Mouse (Mus musculus) c-Kit-negative CD71-positive TER-119-positive erythroid progenitor cells, embryonic 14.5 days (primary cell): ENCODE measurements around the gene Fam89b.

Source experiments
- DNase-seq: peaks from one replicate; pipeline ENCODE4 v3.0.0-alpha.2; 2013; ENCODE audit warnings: low read depth, low spot score

Gene Fam89b

DNA sequence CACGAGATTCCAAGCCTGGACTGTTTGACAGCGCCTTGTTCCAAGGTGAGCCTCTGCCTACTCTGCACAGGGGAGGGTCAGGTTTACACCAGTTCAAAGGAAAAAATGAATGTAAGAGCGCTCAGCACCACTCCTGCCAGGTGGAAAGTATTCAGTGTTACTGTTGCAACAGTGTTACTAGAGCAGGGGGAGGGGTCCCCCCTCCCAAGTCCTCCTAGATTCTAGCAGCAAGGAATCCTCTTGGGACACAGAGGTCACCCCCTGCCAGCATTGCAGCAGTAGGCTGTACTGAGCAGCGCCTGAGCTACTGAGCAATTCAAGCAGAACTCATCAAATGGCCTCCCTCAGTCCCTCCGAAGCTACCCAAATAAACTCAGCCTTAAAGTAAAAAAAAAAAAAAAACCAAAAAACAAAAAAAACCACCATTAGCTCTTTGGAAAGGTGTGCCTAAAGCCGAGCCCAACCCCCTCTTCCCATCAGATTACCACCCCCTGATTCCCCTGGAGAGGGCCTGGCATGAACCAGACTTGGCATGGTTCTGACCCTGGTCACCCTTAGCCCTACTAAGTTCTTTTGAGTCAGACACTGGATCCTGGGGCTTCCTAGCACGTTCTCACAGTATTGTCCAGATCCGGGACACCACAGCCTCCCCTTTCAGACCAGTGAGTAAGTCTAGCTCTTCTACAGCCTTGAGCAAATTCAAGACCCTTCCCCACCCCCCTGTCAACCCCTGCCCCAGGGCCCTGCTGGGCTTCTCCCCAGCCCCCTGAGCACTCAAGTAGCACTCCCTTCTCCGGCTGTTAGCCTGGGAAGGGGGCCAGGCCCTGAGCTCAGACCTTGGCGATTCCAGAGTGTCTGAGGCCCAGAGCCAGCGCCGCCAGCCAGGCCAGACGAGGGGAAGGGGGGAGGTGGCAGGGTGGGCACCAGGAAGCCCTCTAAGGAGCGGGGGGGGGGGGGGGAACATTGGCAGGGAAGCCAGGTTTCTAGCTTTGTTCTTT lies 11.2 kb upstream of the Fam89b start, which contains the start of gene Ltbp3:
TSS of gene Ltbp3 (plus strand) at position 585 of the 998 bp plus-strand sequence.
- no peak for DNase-seq

DNA sequence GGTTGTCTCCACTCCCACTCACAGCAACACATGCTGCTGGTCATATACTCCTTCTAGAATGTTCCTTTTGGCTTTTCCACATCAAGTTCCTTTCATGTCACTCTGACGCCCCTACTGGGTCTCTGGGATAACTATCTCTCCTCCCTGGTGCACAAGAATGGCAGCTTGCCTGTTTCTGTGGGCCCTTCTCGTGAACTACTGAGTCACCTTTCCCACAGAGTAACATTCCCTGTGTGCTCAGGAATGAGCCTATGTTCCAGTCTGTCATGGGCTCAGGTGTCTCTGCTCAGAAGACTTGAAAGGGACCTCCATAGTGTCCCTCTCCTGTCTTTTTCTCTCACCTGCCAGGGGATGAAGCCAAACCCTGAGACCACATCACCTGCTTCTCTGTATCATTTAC lies 10.0 kb upstream of the Fam89b start:
- DNase-seq = no peak

DNA sequence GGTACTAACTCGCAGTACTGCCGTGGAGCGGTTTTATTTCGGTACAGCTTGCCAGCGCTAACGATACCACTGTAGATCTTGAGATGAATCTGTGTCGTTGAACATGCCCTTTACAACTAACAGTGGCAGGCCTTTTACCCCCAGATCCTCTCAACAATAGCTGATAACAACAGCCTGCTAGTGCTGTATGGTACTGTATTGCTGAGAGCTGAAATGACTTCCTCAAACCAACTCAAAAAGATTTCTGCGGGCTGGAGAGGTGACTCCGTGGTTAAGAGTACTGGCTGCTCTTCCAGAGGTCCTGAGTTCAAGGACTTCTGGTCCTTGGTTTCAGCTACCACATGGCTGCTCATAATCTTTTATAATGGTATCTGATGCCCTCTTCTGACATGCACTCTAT lies 4.9 kb upstream of the Fam89b start:
- no peak for DNase-seq

DNA sequence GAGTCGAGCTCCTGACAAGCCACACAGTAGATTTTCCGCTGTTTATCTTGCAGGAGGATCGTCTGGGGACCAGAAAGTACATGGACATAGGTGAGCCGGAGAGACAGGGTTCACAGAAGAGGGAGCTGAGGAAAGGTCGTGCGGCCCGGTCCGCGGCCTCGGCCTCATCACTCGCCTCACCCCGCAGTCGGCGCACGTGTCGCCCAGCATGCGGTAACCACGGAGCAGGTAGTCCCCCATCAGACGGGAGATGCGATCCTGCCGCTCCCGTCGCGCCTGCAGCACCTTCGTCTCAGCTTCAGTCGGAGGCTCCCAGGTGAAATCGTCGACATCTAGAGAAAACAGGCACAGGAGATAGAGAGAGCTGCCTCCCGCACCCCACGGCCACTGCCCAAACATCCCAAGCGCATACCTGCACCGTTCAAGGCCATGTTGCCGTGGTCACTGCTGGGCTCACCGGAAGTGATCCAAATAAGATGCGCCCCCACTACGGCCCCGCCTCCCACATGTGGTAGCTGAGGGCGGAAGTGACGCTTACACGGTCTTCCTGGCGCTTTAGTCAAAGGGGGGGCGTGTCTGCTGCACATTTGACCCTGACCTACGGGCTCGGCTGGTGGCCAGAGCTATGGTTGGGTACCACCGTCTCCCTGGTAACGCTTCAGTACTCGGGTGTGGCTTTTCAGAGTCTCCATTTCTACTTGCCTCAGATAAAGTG lies 2.0 kb upstream of the Fam89b start:
- DNase-seq = peak; percentile 58

DNA sequence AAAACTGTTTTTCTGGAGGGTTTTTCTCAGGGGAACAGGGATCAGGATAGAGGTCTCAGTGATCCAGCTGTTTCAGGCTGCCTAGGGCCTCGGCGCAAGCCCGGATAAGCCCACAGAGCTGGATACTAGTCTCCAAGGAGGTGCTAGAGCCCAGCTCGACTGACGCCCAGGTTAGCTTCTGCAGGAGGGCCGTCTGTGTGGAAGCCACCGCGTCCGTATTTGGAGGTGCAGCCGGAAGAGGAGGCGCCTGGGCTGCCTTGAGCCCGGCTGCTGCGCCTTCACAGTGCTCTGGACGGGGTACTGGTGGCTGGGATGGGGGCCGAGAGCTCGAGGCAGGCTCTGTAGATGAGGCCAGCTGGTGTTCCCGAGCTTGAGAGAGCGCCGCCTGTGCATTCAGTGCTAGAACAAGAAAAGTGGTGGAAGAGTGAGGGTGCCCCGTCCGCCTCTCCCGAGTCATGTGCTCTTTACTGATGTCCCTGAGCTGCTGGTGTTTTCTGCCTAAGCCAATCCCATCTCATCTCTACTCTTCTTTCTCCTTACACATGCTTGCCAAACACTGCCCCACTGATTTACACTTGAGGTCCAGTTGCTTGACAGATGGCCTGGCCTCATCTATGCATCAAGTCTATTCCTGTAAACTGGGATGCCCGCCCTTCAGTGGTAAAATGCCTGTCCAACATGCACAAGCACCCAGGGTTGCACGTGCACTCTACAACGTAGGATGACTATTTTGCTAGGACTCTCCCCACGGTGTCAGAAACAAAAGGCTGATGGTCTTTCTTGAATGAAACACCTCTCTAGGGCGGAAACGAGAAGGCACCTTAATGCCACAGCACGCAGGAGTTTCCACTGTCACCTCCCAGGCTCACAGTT lies 1.1 kb upstream of the Fam89b start:
- DNase-seq = no peak

DNA sequence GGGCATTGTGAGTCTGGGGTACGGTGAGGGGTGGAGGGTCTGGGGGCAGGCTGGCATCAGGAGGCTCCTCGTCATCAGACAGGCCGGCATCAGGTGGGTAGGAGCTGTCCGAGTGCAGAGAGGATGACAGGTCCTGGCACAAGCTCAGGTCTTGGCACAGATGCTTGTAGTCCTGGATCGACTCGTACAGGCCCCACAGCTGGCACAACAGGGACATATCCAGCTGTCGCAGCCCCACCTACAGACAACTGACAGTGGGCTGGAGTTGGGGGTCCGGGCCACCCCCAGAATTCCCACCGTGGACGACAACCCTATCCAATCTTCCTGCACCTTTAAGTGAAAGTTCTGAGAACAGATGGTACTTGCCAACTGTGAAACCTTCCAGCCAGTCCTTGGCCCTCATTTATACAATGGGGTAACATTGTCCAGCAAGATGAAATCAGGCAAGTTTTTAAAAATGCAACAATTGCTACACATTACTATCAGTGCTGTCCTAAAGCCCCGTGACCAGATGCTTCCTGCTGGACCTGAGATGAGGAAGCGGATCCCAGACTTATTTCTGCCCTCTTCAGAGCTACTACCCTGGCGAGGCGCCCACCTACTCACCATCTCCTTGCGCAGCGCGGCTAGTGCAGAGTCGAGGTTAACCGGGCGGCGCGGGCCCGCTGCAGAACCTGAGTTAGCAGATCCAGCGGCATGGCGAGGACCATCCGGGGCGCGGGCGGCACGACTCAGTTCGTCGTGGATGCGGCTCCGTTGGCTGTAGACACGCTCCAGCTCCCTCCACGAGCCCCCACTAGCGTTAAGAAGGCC lies 616 bp downstream of the Fam89b start:
- DNase-seq = no peak

DNA sequence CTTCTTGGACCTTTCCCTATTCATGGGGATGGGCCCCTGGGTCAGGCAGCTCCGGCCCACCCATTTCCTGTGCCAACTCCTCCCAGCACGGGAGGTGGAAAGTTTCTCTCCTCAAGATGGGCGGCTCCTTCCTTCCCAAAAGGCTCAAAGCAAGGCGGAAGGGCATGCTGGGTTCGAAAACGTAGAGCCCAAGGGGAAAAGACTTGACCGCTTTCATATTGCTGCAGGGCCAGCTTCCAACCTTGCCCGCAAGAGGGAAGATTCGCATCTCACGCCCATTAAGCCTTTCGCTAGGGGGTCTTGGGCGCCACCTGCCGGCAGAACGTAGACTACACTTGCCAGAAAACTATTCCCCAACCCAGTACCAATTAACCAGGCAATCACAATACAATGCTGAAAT lies 1.8 kb downstream of the Fam89b start:
- DNase-seq = peak; percentile 83

DNA sequence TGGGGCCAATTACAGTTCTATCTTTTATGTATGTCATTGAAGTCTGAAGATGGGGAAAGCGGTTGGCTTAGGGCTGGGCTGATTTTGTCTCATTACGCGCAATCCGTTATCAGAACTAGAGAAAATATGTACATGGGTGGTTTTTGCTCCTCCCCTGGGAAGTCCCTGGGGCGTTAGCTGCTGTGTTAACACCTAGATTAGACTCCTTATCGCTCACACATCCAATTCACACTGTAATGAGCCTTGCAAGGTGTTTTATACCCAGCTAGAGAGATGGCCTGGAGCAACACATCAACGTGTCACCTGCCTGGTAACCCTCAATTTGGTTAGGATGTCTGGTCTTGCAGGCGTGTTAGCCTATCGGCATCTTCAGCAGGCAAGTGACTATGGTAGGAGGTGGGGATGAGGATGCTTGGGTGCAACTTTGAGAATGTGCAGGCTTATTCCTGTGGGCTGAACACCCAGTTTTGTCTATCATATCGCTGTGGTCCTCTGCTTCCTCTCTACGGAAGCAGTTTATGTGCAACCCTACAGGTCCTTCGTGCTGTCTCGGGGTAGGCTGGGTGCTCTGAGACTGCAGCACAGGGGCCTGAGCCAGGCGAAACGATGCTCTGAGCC lies 2.4 kb downstream of the Fam89b start:
- DNase-seq = peak; percentile 83

DNA sequence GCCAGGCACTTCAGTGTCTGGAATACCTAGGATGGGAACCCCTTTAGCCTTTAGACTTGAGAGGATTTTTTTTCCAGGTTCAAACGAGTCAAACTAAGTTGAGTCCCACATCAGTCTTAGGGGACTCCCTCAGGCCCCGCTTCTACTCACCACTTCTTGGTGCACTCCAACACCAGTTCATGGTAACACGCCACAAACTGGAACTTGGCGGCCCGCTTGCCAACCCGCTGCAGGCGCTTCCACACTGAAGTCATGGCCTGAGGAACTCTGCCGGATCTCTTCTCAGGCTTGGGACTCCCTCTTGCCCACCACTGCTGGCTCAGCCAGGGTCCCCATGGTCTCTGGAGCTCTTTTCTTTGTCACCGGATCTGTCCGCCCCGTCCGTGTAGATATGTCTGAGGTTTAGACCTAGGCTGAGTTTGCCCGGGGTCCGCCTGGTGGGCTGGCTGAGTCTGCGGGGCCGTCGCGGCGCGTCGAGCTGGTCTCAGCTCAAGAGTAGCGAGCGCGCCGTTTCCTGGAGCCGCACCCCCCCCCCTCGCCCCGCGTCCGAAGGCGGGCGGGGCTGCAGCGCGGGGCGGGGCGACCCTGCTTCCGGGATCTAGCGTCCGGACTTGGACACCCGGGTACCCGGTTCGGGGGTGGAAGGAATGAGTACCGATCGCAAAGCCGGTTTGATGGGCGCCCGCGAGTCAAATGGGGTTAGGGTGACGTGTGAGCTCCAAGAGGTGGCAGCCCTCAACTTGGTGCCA lies 3.5 kb downstream of the Fam89b start, which contains the start of gene Ehbp1l1:
TSS of gene Ehbp1l1 (minus strand) at position 551 of the 749 bp plus-strand sequence.
- peak; percentile 71 for DNase-seq

DNA sequence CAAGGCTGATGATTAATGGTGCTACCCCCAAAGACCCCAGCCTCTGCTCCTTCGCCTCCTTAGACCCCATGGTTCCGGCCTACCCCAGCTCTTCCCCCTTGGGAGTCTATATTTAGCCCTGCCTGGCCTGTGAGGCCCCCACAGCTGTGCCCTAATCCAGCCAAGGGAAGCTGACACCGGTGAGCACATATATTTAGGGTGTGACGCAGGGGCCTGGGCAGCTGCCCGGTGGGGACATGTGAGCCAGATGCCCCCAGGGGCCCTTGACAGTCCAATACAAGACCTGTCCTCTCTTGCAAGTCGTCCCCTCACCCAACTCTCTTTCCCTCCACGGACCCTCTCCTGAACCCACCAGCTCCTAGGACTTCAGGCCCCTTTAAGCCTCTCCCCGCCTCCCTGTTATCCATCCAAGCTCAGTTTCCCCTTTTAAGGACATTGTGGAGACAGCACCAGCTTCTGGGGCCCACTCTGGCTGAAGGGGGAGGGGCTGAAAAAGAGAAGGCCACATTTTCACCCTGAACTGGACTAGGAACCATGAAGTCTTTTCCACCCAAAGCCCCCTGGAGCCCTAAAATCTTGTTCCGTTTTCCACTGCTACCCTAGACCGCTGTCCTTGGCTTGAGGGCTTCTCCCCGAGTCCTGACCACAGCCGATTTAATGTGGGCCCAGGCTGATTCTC lies 4.3 kb downstream of the Fam89b start:
- DNase-seq = no peak

DNA sequence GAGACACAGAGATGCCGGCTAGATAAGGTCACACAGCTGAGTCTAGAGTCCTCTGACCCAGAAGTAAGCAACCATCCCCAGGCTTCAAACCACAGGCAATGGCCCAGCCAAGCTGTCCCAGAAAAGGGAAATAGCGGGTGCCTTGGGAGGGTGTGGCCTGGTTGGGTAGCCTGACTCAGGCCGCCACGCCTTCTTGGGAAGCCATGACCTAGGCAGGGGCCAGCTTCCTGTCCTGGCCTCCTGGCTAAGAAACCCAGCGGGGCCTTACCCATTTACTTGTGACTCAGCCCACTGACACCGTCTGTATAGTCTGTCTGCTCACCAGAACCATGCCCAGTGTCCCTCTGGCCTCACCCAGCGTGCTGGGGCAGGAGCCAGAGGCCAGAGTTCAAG lies 4.9 kb downstream of the Fam89b start:
- peak; percentile 83 for DNase-seq

DNA sequence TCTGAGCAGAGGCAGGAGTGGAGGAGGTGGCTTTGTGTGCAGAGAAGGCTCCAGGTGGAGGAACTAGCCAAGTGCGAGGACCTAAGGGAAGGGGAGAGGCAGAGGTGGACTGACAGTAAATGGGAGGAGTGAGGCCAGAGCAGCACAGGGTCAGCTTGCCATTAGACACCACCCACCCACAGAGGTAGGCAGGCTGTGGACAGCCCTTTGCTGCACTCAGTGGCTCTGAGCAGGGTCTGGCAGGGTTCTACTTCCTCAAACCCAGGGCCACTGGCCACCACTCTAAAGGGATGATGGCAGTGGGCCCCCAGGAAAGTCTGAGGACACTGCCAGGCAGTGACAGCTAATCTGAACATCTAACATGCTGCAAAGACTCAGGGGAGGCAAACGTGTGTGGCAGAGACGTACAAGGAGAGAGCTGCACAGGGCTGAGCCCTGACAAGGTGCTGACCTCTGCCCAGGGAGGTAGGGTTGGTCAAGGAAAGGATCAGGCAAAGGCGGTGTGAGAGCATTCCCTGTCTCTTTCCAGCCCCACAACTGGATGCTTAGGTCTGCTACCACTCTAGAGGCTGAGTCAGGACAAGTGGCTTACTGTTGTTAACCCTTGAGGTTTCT lies 5.4 kb downstream of the Fam89b start:
- DNase-seq = no peak

DNA sequence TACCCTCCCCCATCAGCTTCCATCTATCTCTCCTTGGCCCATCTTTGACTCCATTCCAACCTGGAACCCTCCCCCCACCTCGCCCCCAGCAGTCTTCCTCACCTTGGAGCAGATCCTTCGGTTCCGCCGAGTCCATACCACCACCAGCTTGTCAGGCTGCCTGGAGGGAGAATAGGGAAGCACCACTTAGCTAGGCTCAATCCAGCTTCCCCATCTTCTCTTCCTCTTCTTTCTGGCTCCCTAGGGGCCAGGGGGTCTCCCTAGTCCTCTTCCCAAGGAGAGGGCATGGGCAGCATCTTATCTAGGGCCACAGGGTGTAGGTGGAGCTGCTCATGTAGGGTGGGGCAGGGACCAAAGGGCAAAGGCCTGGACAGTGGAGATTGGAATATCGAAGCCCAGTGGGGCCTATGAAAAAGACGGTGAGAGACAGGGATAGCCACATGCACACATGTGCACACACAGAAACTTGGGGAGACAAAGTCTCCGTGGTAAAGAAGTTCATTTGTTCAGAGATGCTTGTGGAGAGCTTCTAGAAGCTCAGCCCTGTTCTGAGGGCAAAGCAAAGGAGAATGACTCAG lies 6.5 kb downstream of the Fam89b start:
- DNase-seq = peak; percentile 75

DNA sequence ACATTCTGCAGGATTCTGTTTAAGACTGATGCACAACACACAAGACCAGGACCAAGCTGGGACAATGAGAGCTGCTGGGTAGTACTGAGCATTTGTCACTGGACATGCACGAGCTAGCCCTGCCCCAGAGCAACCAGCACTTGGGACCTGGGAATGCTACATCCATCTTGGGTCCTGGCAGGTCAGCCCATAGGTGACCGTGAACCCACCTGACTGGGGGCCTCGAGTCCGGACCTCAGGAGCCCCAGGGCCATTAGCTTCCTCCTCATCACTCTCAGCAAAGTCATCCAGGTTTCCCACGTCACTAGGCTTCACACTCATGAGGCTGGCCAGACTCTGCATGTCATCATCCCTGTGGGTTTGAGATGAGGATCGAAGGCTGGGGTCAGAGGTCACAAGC lies 8.2 kb downstream of the Fam89b start:
- DNase-seq = no peak

DNA sequence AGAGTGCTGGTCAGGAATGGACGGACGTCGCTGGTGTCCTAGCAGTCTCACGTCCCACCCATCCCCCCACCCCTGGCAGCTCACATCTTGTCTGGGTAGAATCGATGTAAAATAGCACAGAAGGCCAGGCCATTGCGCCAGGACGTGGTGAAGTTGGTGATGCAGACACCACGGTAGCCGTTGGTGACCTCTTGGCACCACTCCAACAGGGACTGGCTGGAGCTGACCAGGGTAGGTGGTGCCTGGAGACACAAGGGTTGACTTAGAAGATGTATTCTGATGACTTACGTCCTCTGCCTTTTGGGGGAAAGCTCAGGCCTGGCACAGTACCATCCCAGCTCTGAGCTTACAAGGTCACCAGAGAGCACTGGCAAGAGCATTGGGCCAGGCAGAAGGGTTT lies 12.5 kb downstream of the Fam89b start:
- DNase-seq = no peak

DNA sequence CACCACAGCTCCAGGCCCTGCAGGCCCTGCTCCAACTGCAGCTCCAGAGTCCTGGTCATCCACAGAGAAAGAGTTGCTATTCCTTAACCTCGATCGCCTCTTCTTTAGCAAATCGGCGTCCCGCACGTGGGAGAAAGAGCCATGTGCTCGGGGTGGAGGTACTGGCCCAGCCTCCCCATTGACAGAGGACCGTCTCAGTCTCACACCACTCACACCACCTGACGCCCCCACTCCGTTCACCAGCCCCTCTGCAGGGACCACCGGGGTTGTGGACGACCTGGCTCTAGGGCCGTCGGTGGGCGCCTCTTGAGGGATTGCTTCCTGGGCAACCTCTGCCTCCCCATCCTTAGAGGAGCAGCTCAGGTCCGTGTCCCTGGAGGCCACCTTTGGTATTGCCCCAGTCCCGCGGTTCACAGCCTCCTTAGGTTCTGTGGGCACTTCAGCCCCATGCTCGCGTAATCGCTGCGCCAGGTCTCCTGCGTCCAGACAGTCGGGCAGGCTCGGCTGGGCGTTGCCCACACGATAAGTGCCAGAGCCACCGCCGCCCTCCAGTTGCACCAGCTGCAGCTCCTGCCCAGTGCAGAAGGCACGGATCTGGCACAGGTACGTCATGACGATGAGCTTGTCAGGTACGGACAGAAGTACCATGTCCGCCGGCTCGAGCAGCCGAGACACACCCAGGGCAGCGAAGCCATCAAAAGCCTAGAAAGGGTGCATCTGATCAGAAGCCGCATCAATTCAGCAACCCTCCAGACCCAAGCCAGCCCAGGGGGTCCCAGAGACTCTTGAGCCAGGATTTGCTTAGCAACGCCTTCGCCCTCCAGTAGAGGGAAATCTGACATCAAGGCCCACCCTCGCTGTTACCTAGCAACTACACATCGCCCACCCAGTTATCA lies 13.4 kb downstream of the Fam89b start:
- DNase-seq = no peak

DNA sequence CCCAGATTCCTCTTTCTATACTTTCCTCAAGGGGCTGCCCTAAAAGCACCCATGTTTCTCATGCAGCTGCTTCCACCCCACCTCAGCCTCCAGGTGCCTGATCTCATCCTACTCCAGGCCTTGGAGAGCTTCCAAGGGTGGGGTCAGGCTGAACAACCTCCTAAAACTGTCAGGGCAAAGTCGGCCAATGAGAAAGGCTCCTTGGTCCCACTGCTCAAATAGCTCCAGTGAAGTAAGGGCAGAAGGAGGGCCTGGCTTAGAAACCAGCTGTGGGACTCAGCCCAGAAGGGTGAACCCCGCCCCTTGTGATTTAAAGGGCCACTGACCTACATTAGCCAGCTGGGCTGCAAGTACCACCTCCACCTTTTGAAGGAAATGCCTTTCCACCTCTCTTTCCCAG lies 15.7 kb downstream of the Fam89b start:
- DNase-seq = no peak
